Comparison of ENCODE assay signal across 17 mouse cellular contexts in the genomic region with DNA sequence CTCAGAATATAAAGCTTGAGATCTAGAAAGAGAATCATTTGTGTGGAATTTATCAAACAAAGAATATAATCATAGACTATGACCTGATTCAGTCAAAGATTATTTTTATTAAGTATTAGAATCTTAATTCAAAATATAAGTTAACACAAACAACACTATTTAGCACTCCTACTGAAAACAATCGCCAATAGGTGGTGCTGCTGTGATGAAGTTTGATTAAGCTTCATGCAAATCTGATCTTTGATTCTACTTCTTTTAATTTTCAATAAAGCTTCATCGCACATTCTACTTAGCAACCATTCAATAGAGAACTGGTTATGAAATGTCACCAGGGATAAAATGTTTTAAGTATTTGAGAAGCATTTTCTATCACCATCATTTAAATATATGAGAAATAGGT.
DNase-seq lines count a peak whose midpoint lies in the region; ATAC-seq and TF ChIP-seq lines count a peak whose summit lies in the region.
"Had no signal": no experiment of that assay in that cellular context is flagged by ENCODE, and none has a peak within 500 bp of the region (broad histone marks: within the 10 kb centered on the region; RNA-seq: fewer than 3 reads in every experiment).

No protein-coding gene starts in this region.

- peak; percentile 64 for TF ChIP-seq CTCF in forebrain, postnatal 0 days (IDR thresholded peaks at IDR 0.05; ENCODE audit: low read depth)
- no peak for TF ChIP-seq CTCF in lung, embryonic 14.5 days (IDR thresholded peaks at IDR 0.05; ENCODE audit: low read depth)
- TF ChIP-seq CTCF in lung, postnatal 0 days (IDR thresholded peaks at IDR 0.05), result no peak
- no peak for TF ChIP-seq CTCF in brain, embryonic 14.5 days (IDR thresholded peaks at IDR 0.05; ENCODE audit: borderline replicate concordance, extremely low read depth, insufficient read depth, insufficient read length)

- no peak for ATAC-seq in forebrain, postnatal 0 days
- ATAC-seq in forebrain, embryonic 11.5 days (replicated peaks; ENCODE audit: low FRiP score), result no peak
- no peak for ATAC-seq in lung, embryonic 14.5 days (ENCODE audit: insufficient read depth)
- no peak for ATAC-seq in lung, postnatal 0 days
- ATAC-seq: CD4-positive, CD25-positive, alpha-beta regulatory T cell, adult 4 months had no signal

- no peaks in the 10 kb centered on the region for H3K36me3 ChIP-seq in forebrain, postnatal 0 days (ENCODE audit: insufficient read depth)
- H3K36me3 ChIP-seq in forebrain, embryonic 11.5 days (ENCODE audit: control insufficient read depth, insufficient read depth, low read length), result no peaks in the 10 kb centered on the region
- no peaks in the 10 kb centered on the region for H3K36me3 ChIP-seq in lung, embryonic 14.5 days (ENCODE audit: insufficient read depth)
- H3K36me3 ChIP-seq in lung, postnatal 0 days (ENCODE audit: insufficient read depth, low read length), result no peaks in the 10 kb centered on the region
- no peaks in the 10 kb centered on the region for H3K36me3 ChIP-seq in forebrain, embryonic 10.5 days (replicated peaks)
- H3K36me3 ChIP-seq: embryonic facial prominence, embryonic 15.5 days had no signal

- H3K4me2 ChIP-seq in forebrain, postnatal 0 days (ENCODE audit: low read depth), result no peak overlapping the region
- no peak overlapping the region for H3K4me2 ChIP-seq in forebrain, embryonic 11.5 days (ENCODE audit: low read depth, low read length, severe bottlenecking)
- H3K4me2 ChIP-seq in lung, embryonic 14.5 days, result no peak overlapping the region
- no peak overlapping the region for H3K4me2 ChIP-seq in lung, postnatal 0 days (replicated peaks; ENCODE audit: low read depth, low read length)
- H3K4me2 ChIP-seq: embryonic facial prominence, embryonic 15.5 days had no signal

- no peak for TF ChIP-seq POLR2A in brain, embryonic 14.5 days (IDR thresholded peaks at IDR 0.05; ENCODE audit: borderline replicate concordance, extremely low read depth, insufficient read depth, insufficient read length, poor library complexity, severe bottlenecking)

- H3K9ac ChIP-seq in forebrain, postnatal 0 days, result no peak overlapping the region
- H3K9ac ChIP-seq in forebrain, embryonic 11.5 days (ENCODE audit: low read length), result no peak overlapping the region
- no peak overlapping the region for H3K9ac ChIP-seq in lung, embryonic 14.5 days
- no peak overlapping the region for H3K9ac ChIP-seq in lung, postnatal 0 days (replicated peaks; ENCODE audit: low read depth)
- H3K9ac ChIP-seq: embryonic facial prominence, embryonic 15.5 days had no signal

- H3K27ac ChIP-seq in forebrain, postnatal 0 days (ENCODE audit: low read depth, low read length), result no peak overlapping the region
- no peak overlapping the region for H3K27ac ChIP-seq in forebrain, embryonic 11.5 days (ENCODE audit: low read depth, low read length)
- no peak overlapping the region for H3K27ac ChIP-seq in lung, embryonic 14.5 days (ENCODE audit: low read depth)
- H3K27ac ChIP-seq in lung, postnatal 0 days (ENCODE audit: low read length), result no peak overlapping the region
- no peak overlapping the region for H3K27ac ChIP-seq in forebrain, embryonic 10.5 days
- H3K27ac ChIP-seq: embryonic facial prominence, embryonic 15.5 days; heart, adult 2 months had no signal

- WGBS in forebrain, postnatal 0 days, result 16% methylated on average over 2 of the region's 2 CpGs
- WGBS in forebrain, embryonic 11.5 days, result 55% methylated on average over 2 of the region's 2 CpGs
- 48% methylated on average over 2 of the region's 2 CpGs for WGBS in lung, embryonic 14.5 days
- 47% methylated on average over 2 of the region's 2 CpGs for WGBS in lung, postnatal 0 days
- 62% methylated on average over 2 of the region's 2 CpGs for whole genome bisulfite sequencing in forebrain, embryonic 10.5 days

- no peaks in the 10 kb centered on the region for H3K4me1 ChIP-seq in forebrain, postnatal 0 days (ENCODE audit: insufficient read depth)
- H3K4me1 ChIP-seq in forebrain, embryonic 11.5 days (replicated peaks; ENCODE audit: control insufficient read depth, insufficient read depth, low read length), result no peaks in the 10 kb centered on the region
- no peaks in the 10 kb centered on the region for H3K4me1 ChIP-seq in lung, embryonic 14.5 days (ENCODE audit: insufficient read depth)
- H3K4me1 ChIP-seq in lung, postnatal 0 days (ENCODE audit: insufficient read depth, low read depth, low read length), result no peaks in the 10 kb centered on the region
- H3K4me1 ChIP-seq in forebrain, embryonic 10.5 days, result no peaks in the 10 kb centered on the region
- H3K4me1 ChIP-seq: embryonic facial prominence, embryonic 15.5 days had no signal

- no peak for TF ChIP-seq EP300 in lung, postnatal 0 days (IDR thresholded peaks at IDR 0.05)

- no peak overlapping the region for H3K4me3 ChIP-seq in forebrain, postnatal 0 days (ENCODE audit: low read depth, low read length)
- no peak overlapping the region for H3K4me3 ChIP-seq in forebrain, embryonic 11.5 days (ENCODE audit: low read depth, low read length)
- no peak overlapping the region for H3K4me3 ChIP-seq in lung, embryonic 14.5 days (ENCODE audit: low read depth, low read length)
- no peak overlapping the region for H3K4me3 ChIP-seq in lung, postnatal 0 days (ENCODE audit: low read depth, low read length)
- no peak overlapping the region for H3K4me3 ChIP-seq in forebrain, embryonic 10.5 days
- H3K4me3 ChIP-seq: embryonic facial prominence, embryonic 15.5 days; heart, adult 2 months had no signal

- peak; percentile 74 for DNase-seq in forebrain, postnatal 0 days
- DNase-seq in forebrain, embryonic 11.5 days (ENCODE audit: low spot score), result no peak
- DNase-seq in lung, embryonic 14.5 days, result peak; percentile 28
- DNase-seq in lung, postnatal 0 days (ENCODE audit: low spot score), result no peak
- DNase-seq in brain, embryonic 14.5 days (ENCODE audit: low read depth), result peak; percentile 81
- DNase-seq in right cerebral cortex, postnatal 4 days, result peak; percentile 33
- no peak for DNase-seq in forebrain, embryonic 10.5 days (ENCODE audit: extremely low spot score, low spot score)
- no peak for DNase-seq in gastrocnemius, adult 8-10 months (ENCODE audit: low spot score in 2 of 2)
- DNase-seq: adrenal gland, postnatal 25 days; cerebellum, adult 18-20 months; heart, adult 2 months; heart, postnatal 4 days; kidney, adult 8-10 months; lung, adult 18-20 months; thymus, postnatal 14 days had no signal

- H3K27me3 ChIP-seq in forebrain, postnatal 0 days (ENCODE audit: insufficient read depth, low read length), result no peaks in the 10 kb centered on the region
- no peaks in the 10 kb centered on the region for H3K27me3 ChIP-seq in forebrain, embryonic 11.5 days (ENCODE audit: control insufficient read depth, insufficient read depth, low read length)
- no peaks in the 10 kb centered on the region for H3K27me3 ChIP-seq in lung, embryonic 14.5 days (ENCODE audit: insufficient read depth, low read length)
- no peaks in the 10 kb centered on the region for H3K27me3 ChIP-seq in lung, postnatal 0 days (replicated peaks; ENCODE audit: insufficient read depth, low read length)
- no peaks in the 10 kb centered on the region for H3K27me3 ChIP-seq in forebrain, embryonic 10.5 days (ENCODE audit: poor library complexity, severe bottlenecking)
- H3K27me3 ChIP-seq: embryonic facial prominence, embryonic 15.5 days had no signal

- H3K9me3 ChIP-seq in forebrain, postnatal 0 days (ENCODE audit: low read length), result no peaks in the 10 kb centered on the region
- no peaks in the 10 kb centered on the region for H3K9me3 ChIP-seq in forebrain, embryonic 11.5 days (ENCODE audit: control insufficient read depth, low read length)
- no peaks in the 10 kb centered on the region for H3K9me3 ChIP-seq in lung, embryonic 14.5 days (ENCODE audit: low read depth, low read length)
- no peaks in the 10 kb centered on the region for H3K9me3 ChIP-seq in lung, postnatal 0 days (ENCODE audit: low read length)
- H3K9me3 ChIP-seq in forebrain, embryonic 10.5 days, result no peaks in the 10 kb centered on the region
- H3K9me3 ChIP-seq: embryonic facial prominence, embryonic 15.5 days had no signal

Comparison
In these comparisons a context has a peak if more than half of its experiments do, and no peak if none do; other contexts are left out.
1. DNase-seq: peak in forebrain, postnatal 0 days (single experiment), lung, embryonic 14.5 days (single experiment), brain, embryonic 14.5 days (single experiment) and right cerebral cortex, postnatal 4 days (single experiment); none in forebrain, embryonic 11.5 days (single experiment), lung, postnatal 0 days (single experiment), forebrain, embryonic 10.5 days (single experiment) and gastrocnemius, adult 8-10 months (0 of 2).